In genomic region chr2:18906421-18907084, GRCm38 (mm10) we compare ENCODE assay signal across 10 mouse cellular contexts.
A peak's percentile ranks its signal among the peaks of the same experiment; 100 is the strongest.
DNase-seq lines count a peak whose midpoint lies in the region; ATAC-seq and TF ChIP-seq lines count a peak whose summit lies in the region.
"Had no signal": no experiment of that assay in that cellular context is flagged by ENCODE, and none has a peak within 500 bp of the region (broad histone marks: within the 10 kb centered on the region; RNA-seq: fewer than 3 reads in every experiment).

No protein-coding gene starts in this region.

- H3K36me3 ChIP-seq in neural tube, embryonic 12.5 days: no peaks in the 10 kb centered on the region
- peaks cover 3% of the 10 kb centered on the region; the same call in 1 of the 2 replicates for H3K36me3 ChIP-seq in hindbrain, embryonic 10.5 days
- H3K36me3 ChIP-seq in midbrain, embryonic 16.5 days (ENCODE audit: control insufficient read depth, insufficient read depth, low read length): no peaks in the 10 kb centered on the region
- 0 out of 2 replicates have a peak, but pooled peaks cover 5% of the 10 kb centered on the region for H3K36me3 ChIP-seq in heart, embryonic 10.5 days

- no peak overlapping the region for H3K9ac ChIP-seq in neural tube, embryonic 12.5 days
- H3K9ac ChIP-seq in midbrain, embryonic 16.5 days (ENCODE audit: low read depth, low read length): no peak overlapping the region

- no peaks in the 10 kb centered on the region for H3K9me3 ChIP-seq in neural tube, embryonic 12.5 days
- no peaks in the 10 kb centered on the region for H3K9me3 ChIP-seq in hindbrain, embryonic 10.5 days
- H3K9me3 ChIP-seq in midbrain, embryonic 16.5 days (replicated peaks; ENCODE audit: control insufficient read depth, low read length, poor library complexity, severe bottlenecking): no peaks in the 10 kb centered on the region
- no peaks in the 10 kb centered on the region for H3K9me3 ChIP-seq in heart, embryonic 10.5 days

- WGBS in neural tube, embryonic 12.5 days: 36% methylated on average over 2 of the region's 2 CpGs
- WGBS in cerebellum, adult 2 months: 46% methylated on average over 2 of the region's 2 CpGs
- WGBS in hindbrain, embryonic 10.5 days: 45% methylated on average over 2 of the region's 2 CpGs
- WGBS in midbrain, embryonic 16.5 days: 28% methylated on average over 2 of the region's 2 CpGs
- 52% methylated on average over 2 of the region's 2 CpGs for WGBS in heart, embryonic 10.5 days

- TF ChIP-seq POLR2A in cerebellum, adult 2 months (IDR thresholded peaks at IDR 0.05; ENCODE audit: borderline replicate concordance, insufficient read depth, low read length): no peak

- no peak for DNase-seq in neural tube, embryonic 10.5 days (ENCODE audit: extremely low spot score, low spot score)
- DNase-seq in cerebellum, adult 2 months: peak; percentile 30 to 56
- peak; percentile 19 for DNase-seq in hindbrain, embryonic 10.5 days (ENCODE audit: low spot score)
- no peak for DNase-seq in ovary, postnatal 14 days (ENCODE audit: low spot score)
- no peak for DNase-seq in heart, embryonic 10.5 days (ENCODE audit: low spot score)
- DNase-seq: heart, postnatal 4 days had no signal

- H3K4me2 ChIP-seq in neural tube, embryonic 12.5 days (replicated peaks): no peak overlapping the region
- no peak overlapping the region for H3K4me2 ChIP-seq in midbrain, embryonic 16.5 days (ENCODE audit: low read length)

- no peak for TF ChIP-seq CTCF in cerebellum, adult 2 months (IDR thresholded peaks at IDR 0.05; ENCODE audit: borderline replicate concordance, insufficient read depth, low read depth, low read length)

- no peak overlapping the region for H3K27ac ChIP-seq in neural tube, embryonic 12.5 days
- H3K27ac ChIP-seq in cerebellum, adult 2 months (ENCODE audit: insufficient read depth, low read length): no peak overlapping the region
- H3K27ac ChIP-seq in hindbrain, embryonic 10.5 days: peak overlapping the region; percentile 74
- no peak overlapping the region for H3K27ac ChIP-seq in midbrain, embryonic 16.5 days (ENCODE audit: low read length)
- H3K27ac ChIP-seq in heart, embryonic 10.5 days: no peak overlapping the region; the same call in 1 of the 2 replicates

- no peaks in the 10 kb centered on the region for H3K27me3 ChIP-seq in neural tube, embryonic 12.5 days (replicated peaks)
- H3K27me3 ChIP-seq in cerebellum, adult 2 months (ENCODE audit: control insufficient read depth, insufficient read depth, low read length): no peaks in the 10 kb centered on the region
- no peaks in the 10 kb centered on the region for H3K27me3 ChIP-seq in hindbrain, embryonic 10.5 days (ENCODE audit: insufficient read depth, poor library complexity, severe bottlenecking)
- H3K27me3 ChIP-seq in midbrain, embryonic 16.5 days (ENCODE audit: control insufficient read depth, insufficient read depth, low read depth, low read length): no peaks in the 10 kb centered on the region
- no peaks in the 10 kb centered on the region for H3K27me3 ChIP-seq in heart, embryonic 10.5 days (ENCODE audit: insufficient read depth, poor library complexity, severe bottlenecking)

- ATAC-seq in neural tube, embryonic 12.5 days (ENCODE audit: low FRiP score, low read depth): 0 out of 2 replicates have a peak, but pooled peaks have one; percentile 51
- ATAC-seq in midbrain, embryonic 16.5 days: peak; percentile 92
- no peak for ATAC-seq in megakaryocyte-erythroid progenitor cell, adult 5-6 weeks (replicated peaks; ENCODE audit: low FRiP score, low TSS enrichment, poor library complexity, severe bottlenecking)

- H3K4me3 ChIP-seq in neural tube, embryonic 12.5 days: no peak overlapping the region
- no peak overlapping the region for H3K4me3 ChIP-seq in cerebellum, adult 2 months (replicated peaks; ENCODE audit: insufficient read depth, low read depth, low read length)
- H3K4me3 ChIP-seq in hindbrain, embryonic 10.5 days: no peak overlapping the region
- H3K4me3 ChIP-seq in midbrain, embryonic 16.5 days (ENCODE audit: low read depth, low read length): no peak overlapping the region
- H3K4me3 ChIP-seq in heart, embryonic 10.5 days: no peak overlapping the region
- H3K4me3 ChIP-seq: myocyte had no signal

- peaks cover 7% of the 10 kb centered on the region; the same call in 1 of the 2 replicates for H3K4me1 ChIP-seq in neural tube, embryonic 12.5 days
- peaks cover 9% of the 10 kb centered on the region; the same call in 1 of the 2 replicates for H3K4me1 ChIP-seq in cerebellum, adult 2 months (ENCODE audit: control insufficient read depth, insufficient read depth, low read length)
- peaks cover 19% of the 10 kb centered on the region for H3K4me1 ChIP-seq in hindbrain, embryonic 10.5 days (replicated peaks)
- no peaks in the 10 kb centered on the region for H3K4me1 ChIP-seq in midbrain, embryonic 16.5 days (ENCODE audit: control insufficient read depth, insufficient read depth, low read length)
- peaks cover 19% of the 10 kb centered on the region for H3K4me1 ChIP-seq in heart, embryonic 10.5 days

Comparison
In these comparisons a context has a peak if more than half of its experiments do, and no peak if none do; other contexts are left out.
1. DNase-seq: peak in cerebellum, adult 2 months (2 of 2) and hindbrain, embryonic 10.5 days (single experiment); none in neural tube, embryonic 10.5 days (single experiment), ovary, postnatal 14 days (single experiment) and heart, embryonic 10.5 days (single experiment).